Mouse (Mus musculus): ENCODE results near the gene Smg8. TPM values are rescaled to one million over a fixed set of nuclear protein-coding genes. Genes with fewer than 3 reads are reported as not detected.

The Smg8 gene
- polyA plus RNA-seq, 1 experiment from 2014 or later, result 14.0 TPM

DNA sequence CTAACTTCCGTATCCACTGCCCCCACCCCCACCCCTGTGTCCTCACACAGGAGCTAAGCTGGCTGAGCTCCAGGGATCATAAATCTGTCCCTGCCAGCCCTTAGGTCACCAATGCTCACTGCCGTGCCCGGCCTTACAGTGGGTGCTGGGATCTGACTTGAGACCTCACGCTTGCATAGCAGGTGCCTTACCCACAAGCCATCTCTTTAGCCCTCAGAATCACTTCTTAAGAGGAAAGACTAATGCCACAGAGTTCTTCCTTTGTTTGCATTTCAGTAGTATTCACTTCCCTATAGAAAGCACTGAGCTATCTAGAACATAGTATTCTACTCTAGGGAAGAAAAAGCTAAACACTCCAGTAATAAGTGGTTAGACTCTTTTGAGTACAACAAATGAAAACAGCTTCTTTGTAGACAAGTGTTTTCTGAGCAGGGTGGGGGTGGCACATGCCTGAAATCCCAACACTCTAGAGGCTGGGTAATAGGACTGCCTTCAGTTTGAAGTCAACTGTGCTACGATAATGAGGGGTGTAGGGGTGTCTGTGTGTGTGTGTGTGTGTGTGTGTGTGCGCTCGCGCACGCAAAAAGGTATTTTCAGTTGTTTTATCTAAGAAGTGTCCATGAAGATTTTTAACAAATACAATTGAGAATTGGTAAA lies 47.1 kb downstream of the Smg8 start:
- ATAC-seq (ENCODE audit: insufficient number of reproducible peaks, insufficient read depth, low FRiP score, low read depth), result no peak
- no peak overlapping the region for H3K27ac ChIP-seq (replicated peaks in 1 of 2; ENCODE audit: control insufficient read depth in 1 of 2, insufficient read depth in 1 of 2, low read depth in 2 of 2, low read length in 2 of 2)

GRCm38 (mm10) chr11:87036180-87036579 lies 50.4 kb downstream of the Smg8 start:
- Histone ChIP-seq H3K9ac (ENCODE audit: low read length) (no peak overlapping the region), H3K4me1 (ENCODE audit: control insufficient read depth in 2 of 2, insufficient read depth in 2 of 2, low read length in 2 of 2) (no peaks in the 10 kb centered on the region), H3K4me3 (ENCODE audit: control insufficient read depth in 1 of 2, insufficient read depth in 1 of 2, low read depth in 1 of 2, low read length in 2 of 2) (no peak overlapping the region), H3K36me3 (ENCODE audit: control insufficient read depth, insufficient read depth, low read length) (peaks cover 40% of the 10 kb centered on the region), H3K27me3 (ENCODE audit: control insufficient read depth, insufficient read depth, low read length) (no peaks in the 10 kb centered on the region), H3K4me2 (ENCODE audit: low read length) (no peak overlapping the region), H3K27ac (replicated peaks in 1 of 2; ENCODE audit: control insufficient read depth in 1 of 2, insufficient read depth in 1 of 2, low read depth in 2 of 2, low read length in 2 of 2) (no peak overlapping the region), H3K9me3 (ENCODE audit: control insufficient read depth, low read length) (no peaks in the 10 kb centered on the region)
- WGBS, result 58% methylated on average over 4 of the region's 4 CpGs
- no peak for ATAC-seq (ENCODE audit: insufficient number of reproducible peaks, insufficient read depth, low FRiP score, low read depth)

More for the DNA sequence above, 47.1 kb downstream of the Smg8 start:
- Histone ChIP-seq H3K9ac (ENCODE audit: low read length) (no peak overlapping the region), H3K4me1 (ENCODE audit: control insufficient read depth in 2 of 2, insufficient read depth in 2 of 2, low read length in 2 of 2) (no peaks in the 10 kb centered on the region), H3K9me3 (ENCODE audit: control insufficient read depth, low read length) (no peaks in the 10 kb centered on the region), H3K4me2 (ENCODE audit: low read length) (no peak overlapping the region), H3K27me3 (ENCODE audit: control insufficient read depth, insufficient read depth, low read length) (no peaks in the 10 kb centered on the region), H3K4me3 (ENCODE audit: control insufficient read depth in 1 of 2, insufficient read depth in 1 of 2, low read depth in 1 of 2, low read length in 2 of 2) (no peak overlapping the region), H3K36me3 (ENCODE audit: control insufficient read depth, insufficient read depth, low read length) (peaks cover 62% of the 10 kb centered on the region)
- WGBS, result 82% methylated on average over 9 of the region's 9 CpGs

- no peak overlapping the region for H3K4me3 ChIP-seq (ENCODE audit: control insufficient read depth in 1 of 2, insufficient read depth in 1 of 2, low read depth in 1 of 2, low read length in 2 of 2)
These were observed 58.4 kb downstream of the Smg8 start for GRCm38 (mm10) chr11:87028212-87028611.

More at GRCm38 (mm10) chr11:87028212-87028611, 58.4 kb downstream of the Smg8 start:
- 70% methylated on average over 3 of the region's 3 CpGs for WGBS
- Histone ChIP-seq H3K9me3 (ENCODE audit: control insufficient read depth, low read length) (no peaks in the 10 kb centered on the region), H3K27me3 (ENCODE audit: control insufficient read depth, insufficient read depth, low read length) (no peaks in the 10 kb centered on the region), H3K4me2 (ENCODE audit: low read length) (no peak overlapping the region), H3K4me1 (ENCODE audit: control insufficient read depth in 2 of 2, insufficient read depth in 2 of 2, low read length in 2 of 2) (peaks cover 0 to 2% of the 10 kb centered on the region in 2 experiments), H3K36me3 (ENCODE audit: control insufficient read depth, insufficient read depth, low read length) (no peaks in the 10 kb centered on the region), H3K9ac (ENCODE audit: low read length) (no peak overlapping the region), H3K27ac (replicated peaks in 1 of 2; ENCODE audit: control insufficient read depth in 1 of 2, insufficient read depth in 1 of 2, low read depth in 2 of 2, low read length in 2 of 2) (no peak overlapping the region)
- ATAC-seq (ENCODE audit: insufficient number of reproducible peaks, insufficient read depth, low FRiP score, low read depth), result no peak

MicroRNAs encoded within 50 kb of the gene (microRNA counts, 519-probe panel; counts per million panel counts)
- microRNA mmu-miR-301a, result 6,722 counts per million, percentile 92 among the panel's probes with 10 or more counts

Small RNA genes lying within 50 kb of the gene (microRNA-seq; reads per million reads assigned to microRNA genes)
- gene Mir301, result 1,614 reads per million, percentile 81 among the genes with 10 or more reads in this experiment

Other genes with a start within 250 kb of the Smg8 start
- 22.8 and 23.5 TPM in 2 replicates for gene Ypel2, start 93.1 kb downstream of the Smg8 start, polyA plus RNA-seq (2014; fragmentation: Nextera tagmentation; extraction: Ambion mirVana)
- gene Gdpd1, start 12.7 kb downstream of the Smg8 start, polyA plus RNA-seq (2014; fragmentation: Nextera tagmentation; extraction: Ambion mirVana), result 28.6 and 30.1 TPM in 2 replicates
- 7.5 and 8.0 TPM in 2 replicates for gene Prr11, start 21.9 kb upstream of the Smg8 start, polyA plus RNA-seq (2014; fragmentation: Nextera tagmentation; extraction: Ambion mirVana)
- 61.1 and 65.3 TPM in 2 replicates for gene Ska2, start 22.5 kb upstream of the Smg8 start, polyA plus RNA-seq (2014; fragmentation: Nextera tagmentation; extraction: Ambion mirVana)
- 18.5 and 21.3 TPM in 2 replicates for gene Trim37, start 40.3 kb upstream of the Smg8 start, polyA plus RNA-seq (2014; fragmentation: Nextera tagmentation; extraction: Ambion mirVana)

Measured in heart, embryonic 14.5 days (tissue).